Mouse (Mus musculus): ENCODE results near the gene Lrp3. TPM values are rescaled to one million over a fixed set of nuclear protein-coding genes. Genes with fewer than 3 reads are reported as not detected.
"Not testable (repeated sequence)": the region's sequence is repeated elsewhere in the genome, so short reads cannot be mapped to it uniquely, and the experiment has no call there.

The Lrp3 gene
- polyA plus RNA-seq (2017; shearing (Covaris generic)) = 1 to 10 TPM in 2 of 3 experiments, not detected in 1; 1.2 to 4.8 TPM

DNA sequence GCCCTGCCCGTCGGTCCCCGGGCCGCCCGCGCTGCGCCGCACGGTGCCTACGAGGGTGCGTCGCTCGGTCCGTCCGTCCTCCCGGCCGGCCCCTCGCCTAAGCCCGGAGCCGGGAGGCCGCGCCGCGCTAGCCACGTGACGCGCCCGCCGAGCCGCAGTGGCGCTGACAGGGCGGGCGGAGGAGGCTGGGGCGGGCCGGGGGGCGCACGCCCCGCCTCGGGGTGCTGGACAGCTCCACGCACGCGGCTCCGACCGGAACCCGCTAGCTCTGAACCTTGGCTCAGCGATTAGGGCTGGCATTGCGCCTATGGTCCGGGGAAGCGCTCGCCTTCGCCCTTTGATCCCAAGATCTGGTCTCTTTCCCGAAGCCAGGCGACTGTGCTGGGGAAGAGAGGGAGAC is at the start of gene Lrp3:
Gene Lrp3, minus strand, starts transcription at position 274 of the 400 bp plus-strand sequence.
- ATAC-seq = no peak

DNA sequence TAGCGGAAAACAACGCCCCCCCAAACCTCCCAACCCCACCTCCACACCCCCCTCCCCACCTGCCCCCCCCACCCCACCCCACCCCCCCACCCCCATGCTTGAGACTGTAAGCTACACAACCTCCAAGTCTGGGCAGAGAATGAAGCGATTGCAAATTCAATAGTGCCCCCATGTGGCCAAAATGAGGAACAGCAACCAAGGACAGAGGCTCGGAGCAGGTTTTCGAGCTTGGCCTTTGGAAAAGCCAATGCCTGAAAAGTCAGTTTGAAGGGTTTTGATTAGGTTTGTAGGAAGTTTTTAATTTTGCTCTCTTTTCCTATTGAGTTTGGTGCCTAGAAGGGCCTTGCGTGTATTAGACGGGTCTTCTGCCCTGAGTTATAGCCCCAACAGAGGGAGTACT is 49.4 kb upstream of the Lrp3 start:
- no peak for ATAC-seq

DNA sequence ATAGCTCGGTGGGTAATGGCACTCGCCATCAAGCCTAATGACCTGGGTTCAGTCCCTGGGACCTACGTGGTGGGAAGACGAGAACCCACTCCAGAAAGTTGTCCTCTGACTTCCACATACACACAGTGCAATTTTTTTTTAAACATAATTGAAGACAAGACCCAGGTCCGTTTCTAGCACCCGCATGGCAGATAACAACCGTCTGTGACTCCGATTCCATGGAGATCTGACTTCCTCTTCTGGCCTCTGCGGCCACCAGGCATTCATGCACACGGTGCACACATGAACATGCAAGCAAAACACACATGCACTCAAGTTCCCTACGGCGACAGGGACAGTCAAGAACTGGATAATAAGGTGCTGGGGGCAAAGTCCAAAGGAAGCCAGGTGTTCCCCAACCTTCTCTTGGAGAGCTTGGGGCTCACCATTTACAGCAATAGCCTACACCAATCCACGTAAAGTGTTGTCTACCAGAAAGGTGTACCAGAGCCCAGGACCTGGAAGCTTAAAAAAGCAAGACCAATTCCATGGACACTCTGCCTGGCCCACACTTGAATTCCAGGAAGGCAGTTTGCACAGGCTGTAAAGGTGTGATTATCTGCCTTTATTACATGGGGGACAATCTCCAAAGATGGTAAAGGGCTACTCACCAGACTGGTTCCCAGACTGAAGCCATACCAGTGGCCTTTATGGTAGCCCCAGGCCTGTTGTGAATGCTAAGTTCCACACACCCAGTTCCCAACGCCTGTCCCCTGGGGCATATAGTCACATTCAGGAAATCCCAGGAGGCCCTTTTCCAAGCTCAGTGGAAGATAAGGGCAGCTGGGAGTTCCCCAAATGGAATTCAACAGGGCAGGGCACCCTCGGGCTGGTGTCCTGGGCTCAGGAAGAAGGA is 48.5 kb upstream of the Lrp3 start:
- no peak for ATAC-seq

DNA sequence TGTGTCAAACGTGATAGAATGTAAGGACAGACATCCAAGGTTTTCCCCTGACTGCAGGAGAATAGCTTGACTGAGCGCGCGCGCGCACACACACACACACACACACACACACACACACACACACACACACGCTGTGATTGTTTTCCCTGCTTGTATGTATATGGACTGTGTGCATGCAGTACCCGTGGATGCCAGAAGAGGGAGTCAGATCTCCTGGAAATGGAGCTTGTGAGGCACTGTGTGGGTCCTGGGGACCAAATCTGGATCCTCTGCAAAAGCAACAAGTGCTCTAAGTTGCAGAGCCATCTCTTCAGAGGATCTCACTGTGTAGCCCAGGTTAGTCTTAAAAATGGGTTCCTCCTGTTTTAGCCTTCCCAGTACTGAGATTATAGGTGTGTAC is 44.1 kb upstream of the Lrp3 start:
- ATAC-seq = no peak

DNA sequence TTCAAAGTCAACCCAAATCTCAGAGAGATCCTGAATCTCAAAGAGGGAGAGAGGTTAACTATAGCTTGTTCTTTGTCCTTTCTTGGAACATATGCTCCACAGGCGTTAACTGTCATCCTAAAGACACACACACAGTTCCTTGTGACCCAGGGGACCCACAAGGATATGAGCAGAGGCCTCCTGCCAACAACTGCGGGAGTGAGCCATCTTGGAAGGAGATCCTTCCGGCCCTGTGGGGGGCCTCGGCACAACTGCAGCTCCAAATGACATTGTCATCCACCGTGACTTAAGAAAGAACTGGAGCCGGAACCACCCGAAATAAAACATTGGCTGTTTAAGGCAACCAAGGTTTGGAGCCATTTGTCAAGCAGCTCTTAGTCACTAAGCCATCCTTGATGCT is 43.0 kb upstream of the Lrp3 start:
- no peak for ATAC-seq

DNA sequence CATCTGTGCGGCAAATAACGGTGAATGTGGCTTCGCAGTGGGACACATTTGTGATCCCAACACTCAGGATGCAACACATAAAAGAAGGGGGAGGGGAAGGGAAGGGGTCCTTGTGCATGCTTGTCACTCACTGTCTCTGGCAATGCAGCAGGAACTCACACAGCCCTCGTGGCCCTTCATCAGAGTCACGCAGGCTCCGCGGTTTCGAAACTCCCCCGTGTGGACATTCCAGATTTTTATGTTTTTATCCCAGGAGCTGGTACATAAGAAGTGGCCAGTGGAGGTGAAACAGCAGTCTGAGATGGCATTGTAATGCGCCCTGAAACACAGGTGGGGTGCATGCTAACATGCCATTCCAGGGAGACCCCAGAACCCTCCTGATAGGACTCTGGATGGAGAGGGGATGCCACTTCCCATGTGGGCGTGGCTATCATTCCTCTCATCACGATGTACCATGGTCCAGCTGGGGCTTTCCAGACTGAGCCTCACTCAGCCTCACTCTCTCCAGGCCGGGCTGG is 36.8 kb upstream of the Lrp3 start:
- ATAC-seq = no peak

DNA sequence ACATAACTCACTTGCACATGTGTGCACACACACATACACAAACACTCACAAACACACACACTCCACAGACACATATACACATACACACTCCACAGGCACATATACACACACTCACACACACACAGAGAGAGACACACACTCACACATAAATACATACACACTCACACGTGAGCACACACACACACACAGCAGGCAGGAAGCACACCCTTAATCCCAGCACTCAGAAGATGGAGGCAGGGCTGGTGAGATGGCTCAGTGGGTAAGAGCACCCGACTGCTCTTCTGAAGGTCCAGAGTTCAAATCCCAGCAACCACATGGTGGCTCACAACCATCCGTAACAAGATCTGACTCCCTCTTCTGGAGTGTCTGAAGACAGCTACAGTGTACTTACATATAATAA is 22.6 kb upstream of the Lrp3 start:
- ATAC-seq = not testable (repeated sequence)

DNA sequence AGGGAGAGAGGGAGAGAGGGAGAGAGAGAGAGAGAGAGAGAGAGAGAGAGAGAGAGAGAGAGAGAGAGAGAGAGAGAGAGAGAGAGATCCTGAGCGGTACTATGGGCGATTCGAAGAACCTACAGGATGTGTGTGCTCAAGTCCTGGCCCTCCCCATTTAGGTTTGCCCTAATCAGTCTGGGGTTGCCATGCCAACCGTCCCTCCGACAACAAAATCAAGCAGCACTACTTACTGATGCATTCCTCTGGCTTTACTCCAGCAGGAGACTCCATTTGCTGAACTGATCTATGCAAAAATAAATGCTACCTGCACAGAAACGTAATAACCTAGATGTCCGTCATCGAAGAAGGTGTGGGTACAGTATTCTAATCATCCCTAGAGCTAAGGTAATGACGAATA is 20.0 kb upstream of the Lrp3 start:
- peak; percentile 55 for ATAC-seq

DNA sequence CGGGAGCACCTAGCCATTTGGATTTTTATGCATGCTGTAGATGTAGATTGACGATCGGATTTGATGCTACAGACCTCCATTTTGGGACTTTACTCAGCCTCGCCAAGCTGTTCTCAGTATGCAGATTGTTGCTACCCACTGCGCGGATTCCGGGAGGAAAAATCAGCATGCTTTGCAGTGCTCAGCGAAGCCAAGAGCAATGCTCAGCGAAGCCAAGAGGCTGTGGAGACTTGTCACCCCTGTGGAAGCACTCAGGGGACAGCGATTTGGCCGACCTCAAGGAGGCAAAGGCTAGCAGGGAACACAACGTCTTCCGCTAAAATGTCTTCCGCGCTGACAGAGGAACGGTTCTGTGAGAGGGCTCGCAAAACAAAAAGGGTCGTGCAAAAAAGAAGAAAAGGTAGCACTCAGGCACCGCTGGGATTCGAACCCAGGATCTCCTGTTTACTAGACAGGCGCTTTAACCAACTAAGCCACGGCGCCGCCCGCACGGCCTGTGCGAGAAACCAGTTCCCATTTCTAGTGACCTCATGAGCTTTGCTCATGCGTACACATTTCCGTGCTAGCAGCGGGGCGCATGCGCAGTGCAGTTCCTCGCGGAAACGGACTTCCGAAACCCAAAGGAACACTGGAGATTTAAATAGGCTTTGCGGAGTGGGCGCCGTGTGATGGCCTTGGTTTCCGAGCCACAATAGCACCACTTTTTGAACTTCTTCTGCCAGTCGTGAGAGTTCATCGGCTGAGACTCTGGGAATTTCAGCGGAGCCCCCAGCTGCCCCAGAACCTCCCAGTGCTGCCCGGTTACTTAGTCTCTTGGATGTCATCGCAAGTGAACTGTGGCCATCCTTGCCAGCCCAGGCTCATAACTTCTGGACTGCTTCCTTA is 19.3 kb upstream of the Lrp3 start:
- ATAC-seq = peak; percentile 90

DNA sequence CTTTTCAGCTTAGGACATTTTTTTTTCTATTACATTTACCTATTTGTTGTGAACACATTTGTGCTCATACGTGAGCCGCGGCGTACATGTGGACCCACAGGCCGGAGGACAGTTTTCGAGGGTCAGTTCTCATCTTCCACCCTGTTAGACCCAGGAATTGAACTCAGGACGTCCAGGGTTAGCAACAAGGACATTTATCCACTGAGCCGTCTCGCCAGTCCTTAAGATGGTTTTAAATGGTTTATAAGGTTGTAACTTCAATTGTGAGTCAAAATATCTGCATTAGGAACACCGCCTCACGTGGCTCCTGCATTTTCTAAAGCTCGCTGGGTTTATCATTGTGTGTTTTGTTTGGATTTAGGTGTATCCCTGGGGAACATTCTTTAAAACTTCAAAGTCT is 18.6 kb upstream of the Lrp3 start:
- ATAC-seq = no peak

DNA sequence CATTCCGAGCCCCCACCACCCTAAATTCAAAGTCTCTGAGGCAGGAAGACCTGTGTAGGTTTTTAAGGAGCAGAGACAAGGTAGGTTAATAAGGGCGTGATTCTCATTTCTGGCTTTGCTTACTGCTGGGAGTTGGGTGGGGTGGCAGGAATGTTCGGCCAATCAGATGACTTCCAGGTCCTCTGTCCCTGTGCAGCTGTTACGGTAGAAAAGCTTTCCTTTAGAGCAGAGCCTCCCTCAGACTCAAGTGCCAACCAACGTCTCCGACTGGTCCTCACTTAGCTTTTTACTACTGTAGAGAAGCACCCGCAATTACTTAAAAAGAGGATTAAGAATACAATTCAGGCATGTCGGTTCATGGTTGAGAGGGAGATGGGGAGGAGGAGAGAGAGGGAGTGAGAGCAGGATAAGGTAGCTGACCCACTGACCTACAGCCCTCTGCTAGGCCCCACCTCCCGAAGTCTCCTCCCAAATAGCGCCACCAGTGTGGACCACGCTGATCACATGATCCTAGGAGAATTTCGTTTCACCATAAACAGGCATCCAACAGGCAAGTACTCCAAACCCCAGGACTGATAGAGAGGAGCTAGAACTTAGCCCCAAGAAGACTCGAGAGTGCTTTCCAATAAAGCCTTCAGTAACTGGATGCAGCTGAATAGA is 17.6 kb upstream of the Lrp3 start:
- no peak for ATAC-seq

DNA sequence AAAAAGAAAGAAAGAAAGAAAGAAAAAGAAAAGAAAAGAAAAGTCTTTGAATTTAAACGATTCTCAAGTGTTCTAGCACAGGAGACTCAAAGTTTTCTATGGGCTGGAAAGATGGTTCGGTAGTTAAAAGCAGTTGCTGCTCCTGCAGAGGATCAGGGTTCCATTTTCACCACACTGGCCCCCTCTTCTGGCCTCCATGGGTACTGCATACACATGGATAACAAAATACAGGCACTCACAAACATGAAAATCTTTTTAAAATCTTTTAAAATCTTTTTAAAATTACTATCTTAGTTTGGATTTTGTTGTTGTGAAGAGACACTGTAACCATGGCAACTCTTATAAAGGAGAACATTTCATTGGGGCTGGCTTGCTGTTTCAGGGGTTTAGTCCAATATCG is 15.0 kb upstream of the Lrp3 start:
- no peak for ATAC-seq

DNA sequence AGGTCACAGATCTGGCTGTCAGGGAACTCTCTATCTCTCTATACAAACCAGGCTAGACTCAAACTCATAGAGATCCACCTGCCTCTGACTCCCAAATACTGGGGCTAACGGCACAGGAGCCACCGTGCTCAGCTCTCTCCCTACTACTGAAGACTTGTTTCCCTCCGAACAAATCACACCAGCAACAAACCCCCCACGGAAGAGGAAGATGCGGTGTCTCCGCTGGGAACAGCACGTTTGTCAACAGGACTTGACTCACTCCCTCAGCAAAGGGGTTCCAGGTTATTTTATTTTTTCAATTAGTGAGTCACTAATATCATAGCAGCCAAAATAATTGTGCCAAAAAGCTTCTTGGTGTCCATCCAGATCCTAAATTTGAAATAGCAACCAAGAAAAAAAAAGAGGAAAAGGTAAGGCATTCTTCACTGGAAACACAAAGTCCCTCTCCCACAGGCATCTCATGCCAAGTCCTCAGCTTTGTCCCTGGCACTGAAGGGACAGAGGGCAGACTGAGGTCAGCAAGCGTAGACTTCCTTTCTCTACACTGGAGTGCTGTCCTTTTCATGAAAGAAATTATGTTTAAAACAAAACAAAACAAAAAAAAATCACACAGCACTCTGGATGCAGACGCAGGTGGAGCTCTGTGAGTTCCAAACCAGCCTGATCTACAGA is 5.5 kb upstream of the Lrp3 start:
- no peak for ATAC-seq

DNA sequence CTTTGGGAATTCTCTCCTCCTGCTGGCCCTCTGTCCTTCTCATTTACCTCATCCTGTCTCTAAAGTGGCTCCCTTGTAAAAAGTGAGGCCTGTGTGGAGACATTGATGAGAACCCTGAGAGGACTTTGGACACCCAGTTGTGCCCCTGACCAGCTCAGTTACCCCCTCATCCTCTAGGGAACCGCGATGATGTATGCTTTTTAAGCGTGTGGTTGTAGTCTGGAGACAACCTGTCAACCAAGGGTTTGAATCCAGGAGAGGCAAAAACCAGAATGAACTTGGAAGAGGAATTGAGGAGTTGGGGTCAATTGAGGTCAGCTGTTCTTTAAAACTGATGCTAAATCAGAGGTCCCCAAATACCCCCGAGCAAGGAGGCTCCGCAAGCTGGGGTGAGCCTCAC is 433 bp upstream of the Lrp3 start:
- ATAC-seq = no peak

DNA sequence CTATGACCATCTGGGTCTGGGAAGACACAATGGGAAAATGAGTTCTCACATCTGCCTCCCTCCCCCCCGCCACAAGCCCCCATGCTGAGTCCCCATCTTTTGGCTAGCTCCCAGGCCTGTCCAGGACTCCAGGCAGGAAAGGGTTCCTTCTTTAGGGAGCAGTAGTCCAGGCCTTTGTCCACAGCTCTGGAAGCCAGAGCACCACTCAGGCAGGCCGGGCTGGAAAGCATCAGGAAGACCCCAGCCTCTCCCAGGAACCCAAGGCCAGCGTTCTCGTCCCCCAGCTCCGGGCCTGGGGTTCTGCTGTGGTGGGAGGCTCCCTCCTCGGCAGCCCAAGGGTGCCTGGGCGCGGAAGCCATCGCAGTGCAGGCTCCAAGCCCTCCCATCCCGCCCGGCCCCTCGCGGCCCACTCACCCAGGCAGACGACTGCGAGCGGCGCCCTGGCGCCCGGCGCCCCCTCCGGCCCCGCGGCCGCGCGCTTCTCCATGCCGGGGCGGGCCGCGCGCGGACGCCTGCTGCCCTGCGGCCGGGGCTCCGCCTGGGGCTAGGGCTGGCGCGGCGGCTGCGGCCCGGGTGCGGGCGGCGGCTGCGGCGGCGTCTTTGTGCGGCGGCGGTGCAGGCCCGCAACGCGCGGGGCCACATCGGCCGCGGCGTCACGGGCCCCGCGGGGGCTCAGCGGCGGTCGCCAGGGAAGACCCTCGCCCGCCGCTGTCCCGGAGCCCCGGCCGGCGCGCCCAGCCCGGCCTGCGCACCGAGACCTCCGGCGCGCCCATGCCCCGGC is 666 bp downstream of the Lrp3 start:
- ATAC-seq = no peak

DNA sequence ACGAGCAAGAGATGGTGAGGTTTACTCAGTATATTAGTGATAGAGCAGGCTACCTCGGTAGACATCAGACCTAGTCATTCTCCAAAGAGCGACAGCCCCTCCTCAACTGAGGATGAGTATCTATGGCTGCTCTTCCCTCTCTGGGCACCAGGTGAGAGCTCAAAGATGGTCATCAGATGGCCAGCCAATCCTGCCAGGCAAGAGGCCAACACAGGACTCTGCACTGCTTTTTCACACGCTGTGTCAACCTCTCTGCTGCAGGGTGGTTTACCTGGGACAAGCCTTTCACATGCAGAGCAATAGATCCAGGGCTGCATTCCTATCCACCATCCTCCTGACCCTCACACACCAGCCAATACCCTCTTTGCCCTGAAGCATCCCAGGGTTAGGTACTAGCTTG is 3.5 kb downstream of the Lrp3 start:
- no peak for ATAC-seq

DNA sequence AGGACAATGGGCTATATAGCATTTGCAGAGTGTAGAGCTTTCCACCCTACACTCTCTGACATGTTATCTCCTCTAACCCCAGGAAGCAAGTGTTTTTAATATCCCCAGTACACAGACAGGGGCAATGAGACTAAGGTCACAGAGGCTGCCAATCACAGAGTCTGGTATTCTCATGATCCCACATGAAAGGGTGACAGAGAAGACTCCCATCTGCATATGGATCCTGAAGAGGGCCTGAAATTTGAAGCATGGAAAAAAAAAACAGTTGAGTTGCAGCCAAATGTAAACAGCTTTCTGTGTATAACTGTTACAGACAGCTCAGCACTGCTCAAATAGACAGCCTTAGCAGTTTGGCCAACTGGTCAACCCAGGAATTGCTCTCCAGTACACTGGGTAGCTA is 15.5 kb downstream of the Lrp3 start:
- ATAC-seq = no peak

DNA sequence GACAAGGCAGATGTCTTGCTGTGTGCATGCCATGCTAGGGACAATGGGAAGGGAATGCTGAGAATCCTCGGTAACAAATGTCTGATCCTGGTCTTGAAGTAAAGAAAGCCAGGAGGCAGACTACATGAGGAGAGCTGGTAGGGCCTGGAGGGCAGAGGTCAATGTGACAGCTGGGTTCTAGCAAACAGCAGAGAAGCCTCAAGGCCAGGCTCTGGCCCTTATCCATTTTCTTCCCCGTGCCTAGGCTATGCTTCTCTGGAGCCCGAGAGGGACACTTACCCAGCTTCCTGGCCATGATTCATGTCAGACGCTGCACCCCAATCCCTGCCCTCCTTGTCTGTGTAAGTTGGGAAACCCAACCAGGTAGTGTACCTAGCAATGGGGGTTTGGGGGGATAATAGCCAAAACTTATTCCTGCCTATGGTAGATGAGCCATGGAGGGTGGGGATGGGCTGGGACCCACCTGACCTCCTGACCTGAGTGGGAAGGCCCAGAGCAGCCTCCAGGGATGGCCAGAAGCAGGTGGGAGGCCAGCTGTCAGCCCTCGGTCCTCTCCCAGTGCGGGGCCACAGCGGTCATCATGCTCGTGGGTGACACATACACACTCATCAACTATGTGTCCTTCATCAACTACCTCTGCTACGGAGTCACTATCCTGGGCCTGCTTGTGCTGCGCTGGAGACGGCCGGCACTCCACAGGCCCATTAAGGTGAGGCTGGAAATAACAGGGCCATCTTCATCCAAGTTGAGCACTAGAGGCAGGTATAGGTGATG is 16.1 kb downstream of the Lrp3 start:
- no peak for ATAC-seq

DNA sequence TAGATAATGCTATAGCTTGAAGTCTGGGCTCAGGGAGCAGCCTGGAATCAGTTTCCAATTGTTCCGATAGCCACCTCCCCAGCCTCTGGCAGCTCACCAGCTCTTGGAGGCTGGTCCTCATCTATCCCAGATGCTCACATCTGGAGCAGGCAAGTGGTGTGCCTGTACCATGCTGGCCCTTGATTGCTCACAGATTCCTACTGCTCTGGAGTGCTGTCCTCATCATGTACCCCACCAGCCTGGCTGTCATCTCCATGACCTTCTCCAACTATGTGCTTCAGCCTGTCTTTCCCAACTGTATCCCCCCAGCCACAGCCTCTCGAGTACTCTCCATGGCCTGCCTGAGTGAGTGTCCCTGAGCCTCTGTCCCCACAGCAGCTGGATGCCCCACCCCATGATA is 18.3 kb downstream of the Lrp3 start:
- no peak for ATAC-seq

DNA sequence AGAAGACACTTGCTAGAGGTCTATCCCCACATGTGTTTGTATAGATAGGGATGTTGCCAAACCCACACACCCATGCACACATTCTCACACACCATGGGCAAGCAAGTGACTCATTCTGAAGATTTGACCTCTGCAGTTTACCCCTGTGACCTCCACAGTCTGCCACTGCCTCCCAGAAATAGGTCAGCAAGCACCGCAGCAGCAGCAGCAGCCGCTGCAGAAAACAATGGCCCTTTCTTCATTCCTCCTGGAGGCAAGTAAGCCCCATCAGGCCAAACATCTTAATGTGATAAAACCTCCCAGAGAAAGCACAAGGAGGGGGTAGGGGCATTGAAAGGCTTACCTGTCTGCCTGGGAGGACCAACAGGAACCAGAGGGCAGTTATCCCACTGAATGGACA is 24.0 kb downstream of the Lrp3 start:
- ATAC-seq = no peak

DNA sequence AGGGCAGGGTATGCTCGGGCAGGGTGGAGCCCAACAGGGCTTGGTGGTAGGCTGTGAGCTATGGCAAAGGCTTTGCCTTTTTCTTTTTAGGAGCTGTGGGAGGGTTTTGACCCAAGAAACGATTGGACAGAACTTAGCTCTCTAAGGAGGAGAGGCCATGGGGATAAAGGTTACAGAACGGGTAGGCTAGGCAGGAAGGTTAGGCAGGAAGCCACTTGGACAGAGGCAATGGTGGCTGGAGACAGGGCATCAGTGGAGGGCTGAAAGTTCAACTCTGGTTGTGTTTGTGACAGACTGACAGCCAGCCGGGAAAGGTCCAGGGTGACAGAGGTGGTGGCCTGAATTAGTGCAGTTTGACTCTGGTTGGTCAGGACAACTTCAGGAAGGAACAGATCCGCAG is 25.6 kb downstream of the Lrp3 start:
- no peak for ATAC-seq

Data from inflammation-experienced regulatory T-cells, adult 6 months (primary cell).